Comparison of ENCODE assay signal across 20 mouse cellular contexts in the genomic region with DNA sequence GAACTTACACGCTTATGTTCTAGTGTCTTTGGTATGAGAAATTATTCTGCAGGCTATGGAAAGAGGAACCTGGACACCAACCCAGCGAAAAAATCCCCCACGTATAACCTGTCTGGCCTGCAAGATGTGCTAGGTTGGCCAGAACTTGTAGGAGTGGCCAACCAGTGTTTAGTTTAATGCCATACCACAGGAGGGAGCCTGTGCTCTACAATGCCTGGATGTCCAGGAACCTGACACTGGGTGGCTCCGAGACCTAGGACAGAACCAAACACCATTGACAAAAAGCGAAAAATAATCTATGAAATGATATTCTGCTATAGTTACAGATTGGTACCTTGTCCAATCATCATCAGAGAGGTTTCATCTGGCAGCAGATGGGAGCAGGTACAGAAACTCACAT. TPM values are rescaled to one million over a fixed set of nuclear protein-coding genes. Genes with fewer than 3 reads are reported as not detected.
DNase-seq lines count a peak whose midpoint lies in the region; ATAC-seq and TF ChIP-seq lines count a peak whose summit lies in the region.
"Had no signal": no experiment of that assay in that cellular context is flagged by ENCODE, and none has a peak within 500 bp of the region (broad histone marks: within the 10 kb centered on the region; RNA-seq: fewer than 3 reads in every experiment).

No protein-coding gene starts in this region.

- H3K27ac ChIP-seq in ES-Bruce4 (ENCODE audit: insufficient read depth, low read length) = no peak overlapping the region
- no peak overlapping the region for H3K27ac ChIP-seq in kidney, postnatal 0 days
- no peak overlapping the region for H3K27ac ChIP-seq in hindbrain, embryonic 12.5 days
- H3K27ac ChIP-seq: embryonic facial prominence, embryonic 15.5 days; forebrain, embryonic 10.5 days; heart, embryonic 15.5 days; layer of hippocampus, adult 2 months; midbrain, embryonic 10.5 days; neural tube, embryonic 12.5 days had no signal

- TF ChIP-seq CTCF in ES-Bruce4 (IDR thresholded peaks at IDR 0.05; ENCODE audit: low read depth, low read length) = peak; percentile 54
- TF ChIP-seq CTCF in kidney, postnatal 0 days (IDR thresholded peaks at IDR 0.05; ENCODE audit: low read depth) = peak; percentile 45; the same call in 1 of the 2 replicates

- H3K36me3 ChIP-seq in ES-Bruce4 (ENCODE audit: control insufficient read depth, insufficient read depth, low read length, poor library complexity, severe bottlenecking) = no peaks in the 10 kb centered on the region
- H3K36me3 ChIP-seq in kidney, postnatal 0 days (ENCODE audit: insufficient read depth, low read length) = no peaks in the 10 kb centered on the region
- H3K36me3 ChIP-seq in hindbrain, embryonic 12.5 days = no peaks in the 10 kb centered on the region
- H3K36me3 ChIP-seq: embryonic facial prominence, embryonic 15.5 days; forebrain, embryonic 10.5 days; heart, embryonic 15.5 days; midbrain, embryonic 10.5 days; neural tube, embryonic 12.5 days had no signal

- H3K4me3 ChIP-seq in ES-Bruce4 (ENCODE audit: low read depth, low read length) = no peak overlapping the region
- H3K4me3 ChIP-seq in kidney, postnatal 0 days (replicated peaks; ENCODE audit: low read depth, low read length) = no peak overlapping the region
- H3K4me3 ChIP-seq in hindbrain, embryonic 12.5 days = no peak overlapping the region
- H3K4me3 ChIP-seq: embryonic facial prominence, embryonic 15.5 days; forebrain, embryonic 10.5 days; heart, embryonic 15.5 days; layer of hippocampus, adult 2 months; midbrain, embryonic 10.5 days; neural tube, embryonic 12.5 days had no signal

- no peak; the same call in 1 of the 2 replicates for ATAC-seq in kidney, postnatal 0 days (replicated peaks; ENCODE audit: low FRiP score, low read depth)
- ATAC-seq in hindbrain, embryonic 12.5 days (ENCODE audit: low FRiP score) = no peak
- ATAC-seq: CD4-positive, CD25-positive, alpha-beta regulatory T cell, adult 4 months had no signal

- H3K4me1 ChIP-seq in ES-Bruce4 (ENCODE audit: control insufficient read depth, insufficient read depth, low read length) = no peaks in the 10 kb centered on the region
- H3K4me1 ChIP-seq in kidney, postnatal 0 days (replicated peaks; ENCODE audit: insufficient read depth, low read length) = no peaks in the 10 kb centered on the region
- no peaks in the 10 kb centered on the region for H3K4me1 ChIP-seq in hindbrain, embryonic 12.5 days
- H3K4me1 ChIP-seq: embryonic facial prominence, embryonic 15.5 days; forebrain, embryonic 10.5 days; heart, embryonic 15.5 days; midbrain, embryonic 10.5 days; neural tube, embryonic 12.5 days had no signal

- 72% methylated on average over 5 of the region's 5 CpGs for WGBS in kidney, postnatal 0 days
- WGBS in hindbrain, embryonic 12.5 days = 74% methylated on average over 5 of the region's 5 CpGs

- no peak overlapping the region for H3K9ac ChIP-seq in ES-Bruce4 (ENCODE audit: low read depth, poor library complexity, severe bottlenecking)
- H3K9ac ChIP-seq in kidney, postnatal 0 days (ENCODE audit: low read depth, low read length) = no peak overlapping the region
- H3K9ac ChIP-seq in hindbrain, embryonic 12.5 days = no peak overlapping the region
- H3K9ac ChIP-seq: embryonic facial prominence, embryonic 15.5 days; heart, embryonic 15.5 days; lung, embryonic 14.5 days; neural tube, embryonic 12.5 days had no signal

- DNase-seq in kidney, adult 11 months = peak; percentile 30
- no peak for DNase-seq in kidney, postnatal 10 days
- peak; percentile 14 for DNase-seq in A20 (ENCODE audit: low read depth, low spot score)
- no peak for DNase-seq in kidney, postnatal 0 days (ENCODE audit: low spot score)
- no peak for DNase-seq in ovary, postnatal 36 days (ENCODE audit: low spot score)
- DNase-seq in right cerebral cortex, postnatal 10 days (ENCODE audit: low spot score in 2 of 2) = no peak
- DNase-seq: cerebellum, adult 9-10 months; heart, adult 18-20 months; lung, embryonic 14.5 days; lung, postnatal 4 days had no signal

- TF ChIP-seq POLR2A in ES-Bruce4 (IDR thresholded peaks at IDR 0.05; ENCODE audit: insufficient read depth, low read length) = no peak

- TF ChIP-seq EP300 in ES-Bruce4 (IDR thresholded peaks at IDR 0.05; ENCODE audit: insufficient read depth, low read depth, low read length) = no peak

- no peak overlapping the region for H3K4me2 ChIP-seq in kidney, postnatal 0 days (ENCODE audit: low read length)
- no peak overlapping the region for H3K4me2 ChIP-seq in hindbrain, embryonic 12.5 days (replicated peaks)
- H3K4me2 ChIP-seq: embryonic facial prominence, embryonic 15.5 days; heart, embryonic 15.5 days; lung, embryonic 14.5 days; neural tube, embryonic 12.5 days had no signal

- H3K27me3 ChIP-seq in ES-Bruce4 (ENCODE audit: control insufficient read depth, insufficient read depth, low read length, poor library complexity, severe bottlenecking) = peaks cover 2% of the 10 kb centered on the region; the same call in 1 of the 2 replicates
- H3K27me3 ChIP-seq in kidney, postnatal 0 days (ENCODE audit: insufficient read depth, low read length) = no peaks in the 10 kb centered on the region
- H3K27me3 ChIP-seq in hindbrain, embryonic 12.5 days = no peaks in the 10 kb centered on the region
- H3K27me3 ChIP-seq: embryonic facial prominence, embryonic 15.5 days; heart, embryonic 15.5 days; neural tube, embryonic 12.5 days had no signal

- no peaks in the 10 kb centered on the region for H3K9me3 ChIP-seq in ES-Bruce4 (replicated peaks; ENCODE audit: control insufficient read depth, insufficient read depth, low read length, poor library complexity, severe bottlenecking)
- H3K9me3 ChIP-seq in kidney, postnatal 0 days (replicated peaks; ENCODE audit: low read length) = no peaks in the 10 kb centered on the region
- no peaks in the 10 kb centered on the region for H3K9me3 ChIP-seq in hindbrain, embryonic 12.5 days (replicated peaks)
- H3K9me3 ChIP-seq: embryonic facial prominence, embryonic 15.5 days; forebrain, embryonic 10.5 days; heart, embryonic 15.5 days; midbrain, embryonic 10.5 days; neural tube, embryonic 12.5 days had no signal

RNA-seq across cellular contexts. Expression of gene Sult1d1, which starts 8.7 kb away (rescaled TPM):
- not detected in 2 replicates for polyA plus RNA-seq in ES-Bruce4 (2011; ENCODE audit: insufficient read depth, insufficient read length, low read depth, missing spikeins)
- 192 and 215 TPM in 2 replicates for polyA plus RNA-seq in kidney, postnatal 0 days (2015; fragmentation: Nextera tagmentation; extraction: Ambion mirVana)
- not detected in 2 replicates for polyA plus RNA-seq in hindbrain, embryonic 12.5 days (2016; fragmentation: Nextera tagmentation; extraction: Ambion mirVana)
- polyA plus RNA-seq: CD4-positive, CD25-positive, alpha-beta regulatory T cell, adult 4 months; forebrain, embryonic 10.5 days; heart, embryonic 15.5 days; limb, embryonic 14.5 days; lung, embryonic 14.5 days; midbrain, embryonic 10.5 days; neural tube, embryonic 12.5 days had no signal

RNA-seq across cellular contexts. Expression of gene Sult1b1, which starts 22.1 kb away (rescaled TPM):
- not detected in 2 replicates for polyA plus RNA-seq in ES-Bruce4 (2011; ENCODE audit: insufficient read depth, insufficient read length, low read depth, missing spikeins)
- polyA plus RNA-seq in kidney, postnatal 0 days (2015; fragmentation: Nextera tagmentation; extraction: Ambion mirVana) = 6.8 and 8.0 TPM in 2 replicates
- polyA plus RNA-seq in hindbrain, embryonic 12.5 days (2016; fragmentation: Nextera tagmentation; extraction: Ambion mirVana) = not detected in 2 replicates
- polyA plus RNA-seq: CD4-positive, CD25-positive, alpha-beta regulatory T cell, adult 4 months; forebrain, embryonic 10.5 days; heart, embryonic 15.5 days; limb, embryonic 14.5 days; lung, embryonic 14.5 days; midbrain, embryonic 10.5 days; neural tube, embryonic 12.5 days had no signal

RNA-seq across cellular contexts. Expression of gene Sult1e1, which starts 31.2 kb away (rescaled TPM):
- polyA plus RNA-seq in ES-Bruce4 (2011; ENCODE audit: insufficient read depth, insufficient read length, low read depth, missing spikeins) = not detected in 2 replicates
- 0.65 and 0.78 TPM in 2 replicates for polyA plus RNA-seq in kidney, postnatal 0 days (2015; fragmentation: Nextera tagmentation; extraction: Ambion mirVana)
- not detected in 2 replicates for polyA plus RNA-seq in hindbrain, embryonic 12.5 days (2016; fragmentation: Nextera tagmentation; extraction: Ambion mirVana)
- polyA plus RNA-seq: CD4-positive, CD25-positive, alpha-beta regulatory T cell, adult 4 months; heart, embryonic 15.5 days; limb, embryonic 14.5 days; lung, embryonic 14.5 days; neural tube, embryonic 12.5 days had no signal

Comparison
In these comparisons a context has a peak if more than half of its experiments do, and no peak if none do; other contexts are left out.
1. DNase-seq: peak in kidney, adult 11 months (single experiment) and A20 (single experiment); none in kidney, postnatal 10 days (single experiment), kidney, postnatal 0 days (single experiment), ovary, postnatal 36 days (single experiment) and right cerebral cortex, postnatal 10 days (0 of 2).
2. RNA of gene Sult1d1, which starts 8.7 kb away (polyA plus RNA-seq): 192 to 215 TPM in kidney, postnatal 0 days; not detected in ES-Bruce4 and not detected in hindbrain, embryonic 12.5 days; every median in the first group is over 100 times any median in the second.